Mouse (Mus musculus) cerebellum, adult 8-10 months (tissue): ENCODE results near the gene Ccdc142.

Source experiments
- DNase-seq: peaks from one replicate; pipeline ENCODE4 v3.0.0; 2022

The Ccdc142 gene

DNA sequence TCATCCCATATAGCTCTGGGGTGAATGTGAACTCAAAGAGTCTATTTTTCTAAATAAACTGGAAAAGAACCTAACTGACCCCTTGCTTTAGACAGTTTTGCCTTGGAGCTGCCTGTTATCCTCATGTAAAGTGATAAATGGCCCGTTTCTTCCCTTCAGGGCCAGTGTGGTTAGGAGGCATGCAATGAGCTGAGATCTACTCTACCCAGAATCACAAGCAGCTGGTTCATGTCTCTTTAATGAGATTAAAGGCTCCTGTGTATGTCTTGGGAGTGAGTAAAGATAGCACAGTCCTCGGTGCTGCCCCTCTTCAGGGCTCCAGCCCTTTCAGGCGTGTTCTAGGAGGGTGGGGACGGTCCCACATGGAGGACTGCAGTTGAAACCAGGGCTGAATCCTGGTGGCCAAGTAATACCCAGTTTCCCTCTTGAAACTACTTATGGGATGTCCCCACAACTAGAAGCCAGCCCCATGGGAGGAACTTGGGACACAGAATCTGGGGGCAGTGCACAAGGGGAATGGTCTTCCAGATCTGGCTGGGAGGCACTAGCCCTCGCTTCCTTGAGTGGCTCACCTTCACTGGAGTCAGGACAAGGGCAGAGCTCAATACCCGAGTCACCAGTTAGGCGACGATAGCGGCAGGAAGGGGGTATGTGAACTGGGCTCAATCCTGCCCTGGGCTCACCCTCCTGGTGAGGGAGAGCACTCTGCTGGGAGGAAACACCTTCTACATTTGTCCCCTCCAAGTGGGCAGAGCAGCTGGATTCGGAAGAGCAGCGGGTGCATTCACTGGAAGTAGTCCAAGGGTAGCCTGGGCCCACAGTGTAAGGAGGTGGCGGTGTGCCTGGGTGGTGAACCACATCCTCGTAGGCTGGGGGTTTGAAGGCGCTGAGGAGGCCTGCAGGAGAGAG lies 17.7 kb downstream of the Ccdc142 start:
- DNase-seq, result no peak

DNA sequence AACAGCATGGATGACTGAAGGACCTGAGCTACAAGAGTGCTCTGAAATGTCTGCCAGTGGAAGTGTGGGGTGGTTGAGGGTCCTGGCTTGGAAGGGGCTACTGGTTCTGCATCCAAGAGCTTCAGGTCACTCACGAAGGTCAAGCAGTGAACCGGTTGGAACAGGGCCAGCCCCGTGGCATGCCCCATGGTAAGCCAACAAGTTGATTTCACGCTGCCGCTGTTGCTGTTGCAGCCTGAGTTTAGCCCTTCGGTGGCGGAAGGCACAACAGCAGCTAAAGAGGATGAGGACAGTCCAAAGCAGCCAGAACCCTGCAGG lies 18.3 kb downstream of the Ccdc142 start:
- peak; percentile 50 for DNase-seq

DNA sequence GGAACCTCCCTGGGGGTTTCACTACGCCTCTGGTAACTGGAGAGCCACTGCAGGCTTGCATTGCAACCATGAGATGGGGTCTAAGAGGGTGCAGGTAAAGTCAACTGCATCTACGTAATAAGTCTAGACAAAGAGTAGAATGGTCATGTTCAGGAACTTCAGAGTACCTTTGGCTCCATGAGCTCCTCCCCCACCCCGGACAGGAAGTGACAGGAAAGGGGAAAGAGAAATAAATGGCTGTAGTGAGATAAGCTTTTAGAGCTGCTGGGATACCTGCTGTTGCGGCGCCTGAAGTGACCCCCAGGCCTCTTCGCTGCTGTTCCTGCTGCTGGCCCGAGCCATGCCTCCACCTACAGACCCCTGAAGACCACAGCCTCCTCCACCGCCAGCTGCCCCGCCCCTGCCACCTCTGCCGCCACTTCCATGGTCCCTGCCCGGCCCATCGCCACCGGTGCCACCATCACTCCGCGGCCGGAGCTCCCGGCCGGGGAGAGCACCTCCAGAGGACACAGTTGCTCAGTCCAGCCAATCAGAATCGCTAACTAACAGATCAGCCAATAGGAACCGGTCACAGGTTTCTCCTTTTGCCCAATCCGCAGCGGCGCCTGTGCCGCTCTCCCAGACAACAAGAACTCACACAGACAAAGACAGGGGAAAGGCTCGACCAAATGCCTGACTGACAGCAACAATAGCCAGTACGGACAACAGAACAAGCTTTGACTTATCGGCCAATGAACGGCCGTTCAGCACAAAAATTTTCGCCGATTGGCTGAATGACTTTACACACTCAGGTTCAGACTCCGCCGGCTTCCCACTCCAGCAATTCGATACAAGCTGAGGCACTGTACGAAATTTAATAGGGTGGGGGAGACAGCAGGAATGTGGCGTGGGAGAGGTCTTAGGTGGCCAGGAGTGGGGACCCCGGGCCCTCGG lies 19.8 kb downstream of the Ccdc142 start, which contains the start of gene Wbp1:
Gene Wbp1 (minus strand): TSS at position 630 of the 933 bp plus-strand sequence.
- DNase-seq, result peak; percentile 93

GRCm38 (mm10) chr6:83121863-83122710 lies 20.7 kb downstream of the Ccdc142 start:
- peak; percentile 34 for DNase-seq

- no peak for DNase-seq
Measured at GRCm38 (mm10) chr6:83122961-83123360, 21.6 kb downstream of the Ccdc142 start.

DNA sequence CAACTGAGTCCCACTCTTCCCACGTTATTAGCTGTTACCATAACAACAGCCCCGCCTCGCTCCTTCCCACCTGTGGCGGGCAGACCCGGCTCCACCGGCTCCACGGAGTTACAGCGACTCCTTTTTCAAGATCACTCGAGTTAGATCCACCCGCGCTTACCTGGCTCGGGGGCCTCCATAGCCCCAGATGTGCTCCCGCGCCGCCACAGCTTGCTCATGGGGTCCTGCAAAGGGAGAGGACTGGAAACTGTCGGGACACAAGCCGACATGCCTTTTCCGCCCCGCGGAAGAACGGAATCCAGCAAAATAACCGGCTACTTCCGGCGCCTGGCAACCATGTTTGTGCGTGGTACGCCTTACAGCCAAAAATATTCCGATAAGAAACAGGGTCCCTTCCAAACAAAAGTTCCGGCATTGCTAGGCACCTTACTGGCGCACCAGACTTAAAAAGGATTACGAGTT lies 23.5 kb downstream of the Ccdc142 start:
- DNase-seq, result peak; percentile 87

GRCm38 (mm10) chr6:83125331-83125730 lies 23.9 kb downstream of the Ccdc142 start, which contains the start of gene Ino80b:
Ino80b (minus strand) TSS chr6:83125431.
- DNase-seq, result no peak

DNA sequence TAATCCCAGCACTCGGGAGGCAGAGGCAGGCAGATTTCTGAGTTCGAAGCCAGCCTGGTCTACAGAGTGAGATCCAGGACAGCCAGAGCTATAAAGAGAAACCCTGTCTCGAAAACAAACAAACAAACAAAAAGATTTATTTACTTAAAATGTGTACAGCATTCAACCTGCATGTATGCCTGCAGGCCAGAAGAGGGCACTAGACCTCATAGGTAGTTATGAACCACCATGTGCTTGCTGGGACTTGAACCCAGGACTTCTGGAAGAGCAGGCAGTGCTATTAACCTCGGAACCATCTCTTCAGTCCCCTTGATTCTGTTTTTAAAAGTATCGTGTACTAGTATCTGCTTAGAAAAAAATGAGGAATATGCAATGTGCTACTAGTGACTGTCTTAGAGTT lies 26.0 kb downstream of the Ccdc142 start:
- no peak for DNase-seq

- no peak for DNase-seq
Measured at GRCm38 (mm10) chr6:83131469-83132034, 30.2 kb downstream of the Ccdc142 start.

DNA sequence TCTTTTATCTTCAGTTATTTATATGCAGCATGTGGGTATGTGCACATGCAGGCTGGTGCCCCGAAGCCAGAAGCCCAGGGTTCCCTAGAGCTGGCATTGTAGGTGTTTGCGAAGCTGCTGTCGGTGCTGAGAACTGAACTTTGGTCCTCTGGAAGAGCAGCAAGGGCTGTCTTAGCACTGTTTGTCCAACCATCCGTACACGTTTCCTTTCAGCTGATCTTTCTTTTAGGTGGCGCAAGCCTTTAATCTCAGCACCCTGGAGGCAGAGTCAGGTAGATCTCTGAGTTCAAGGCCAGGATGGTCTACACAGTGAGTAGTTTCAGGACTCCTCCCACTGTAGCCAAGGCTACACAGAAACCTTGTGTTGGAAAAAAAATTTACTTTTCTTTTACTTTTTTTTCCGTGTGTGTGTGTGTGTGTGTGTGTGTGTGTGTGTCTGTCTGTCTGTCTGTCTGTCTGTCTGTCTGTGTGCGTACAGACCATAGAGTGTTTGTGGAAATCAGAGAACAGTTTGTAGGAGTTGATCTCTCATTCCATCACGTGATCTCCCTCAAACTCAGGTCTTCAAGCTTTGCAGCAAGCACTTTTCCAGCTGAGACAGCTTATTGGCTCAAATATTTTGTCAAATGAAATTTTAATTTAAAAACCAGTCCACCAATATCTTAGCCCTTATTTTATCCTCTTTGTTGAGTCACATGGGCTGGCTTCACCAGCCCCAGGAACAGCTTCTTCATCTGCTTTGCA lies 30.9 kb downstream of the Ccdc142 start:
- DNase-seq, result no peak

DNA sequence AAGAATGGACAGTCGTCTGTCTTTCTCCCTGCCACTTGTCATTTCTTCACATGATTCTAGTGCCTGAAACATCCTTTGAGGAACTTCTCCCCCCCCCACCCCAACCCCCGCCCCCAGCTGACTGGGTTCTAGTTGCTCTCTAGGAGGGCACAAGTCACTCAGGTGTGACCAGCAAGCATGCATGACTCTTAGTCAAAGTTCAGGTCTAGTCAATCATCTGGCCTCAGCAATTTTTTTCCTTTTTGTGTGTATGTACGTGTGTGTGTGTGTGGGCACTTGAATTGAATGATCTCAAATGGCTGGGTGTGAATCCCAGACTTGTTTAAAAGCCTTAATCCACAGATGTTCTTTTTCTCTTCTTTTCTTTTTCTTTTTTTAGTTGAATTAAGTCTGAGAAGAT lies 32.8 kb downstream of the Ccdc142 start:
- no peak for DNase-seq

- DNase-seq, result no peak
Measured at GRCm38 (mm10) chr6:83134951-83135513, 33.6 kb downstream of the Ccdc142 start, which contains the start of gene Rtkn. Rtkn (plus strand) TSS chr6:83135463.

DNA sequence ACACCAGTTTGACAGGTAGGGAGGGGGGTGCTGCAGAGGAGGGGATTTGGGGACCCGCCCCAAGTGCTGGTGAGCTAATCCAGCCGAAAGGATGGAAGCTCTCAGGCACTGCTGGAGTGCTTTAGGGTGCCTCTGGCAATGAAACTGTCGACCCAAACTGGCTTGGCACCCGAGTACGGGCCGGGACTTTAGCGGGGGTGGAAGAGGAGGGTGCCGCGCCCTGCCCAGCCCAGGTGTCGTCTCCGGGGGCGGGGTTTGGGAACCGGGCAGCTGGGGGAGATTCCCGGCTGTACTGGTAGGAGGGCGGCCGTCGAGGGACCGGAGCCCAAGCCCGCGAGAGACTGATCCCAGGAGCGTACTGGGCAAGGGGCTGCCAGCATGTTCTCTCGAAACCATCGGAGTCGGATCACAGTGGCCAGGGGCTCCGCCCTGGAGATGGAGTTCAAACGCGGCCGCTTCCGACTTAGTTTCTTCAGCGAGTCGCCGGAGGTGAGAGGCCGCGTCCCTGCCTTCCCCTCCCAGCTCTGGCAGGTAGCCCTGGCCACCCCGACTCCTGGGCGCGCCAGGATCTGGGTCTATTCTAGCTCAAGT lies 34.3 kb downstream of the Ccdc142 start:
- no peak for DNase-seq

DNA sequence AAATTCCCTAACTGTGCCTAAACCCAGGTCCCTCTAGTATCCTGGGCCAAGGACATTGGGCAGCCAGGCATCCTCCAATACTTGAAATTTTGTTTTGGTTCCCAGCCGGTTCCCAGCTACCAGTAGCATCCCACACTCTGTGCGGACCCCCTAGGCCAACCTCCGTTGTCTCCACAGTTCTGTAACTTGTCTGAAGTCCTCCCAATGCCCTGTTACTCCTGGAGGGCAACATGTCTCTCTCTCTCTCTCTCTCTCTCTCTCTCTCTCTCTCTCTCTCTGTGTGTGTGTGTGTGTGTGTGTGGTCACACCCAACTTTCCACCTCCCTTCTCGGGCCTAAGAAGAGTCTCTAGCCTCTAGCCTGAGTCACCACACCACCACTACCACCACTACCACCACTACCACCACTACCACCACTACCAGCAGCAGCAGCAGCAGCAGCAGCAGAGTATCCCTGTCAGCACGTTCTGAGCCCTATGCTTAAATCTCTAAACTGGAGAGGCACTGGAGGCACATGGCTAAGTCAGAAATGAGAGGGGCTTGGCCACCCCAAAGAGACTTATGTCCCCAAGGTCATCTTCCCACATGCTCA lies 35.0 kb downstream of the Ccdc142 start:
- DNase-seq, result no peak

DNA sequence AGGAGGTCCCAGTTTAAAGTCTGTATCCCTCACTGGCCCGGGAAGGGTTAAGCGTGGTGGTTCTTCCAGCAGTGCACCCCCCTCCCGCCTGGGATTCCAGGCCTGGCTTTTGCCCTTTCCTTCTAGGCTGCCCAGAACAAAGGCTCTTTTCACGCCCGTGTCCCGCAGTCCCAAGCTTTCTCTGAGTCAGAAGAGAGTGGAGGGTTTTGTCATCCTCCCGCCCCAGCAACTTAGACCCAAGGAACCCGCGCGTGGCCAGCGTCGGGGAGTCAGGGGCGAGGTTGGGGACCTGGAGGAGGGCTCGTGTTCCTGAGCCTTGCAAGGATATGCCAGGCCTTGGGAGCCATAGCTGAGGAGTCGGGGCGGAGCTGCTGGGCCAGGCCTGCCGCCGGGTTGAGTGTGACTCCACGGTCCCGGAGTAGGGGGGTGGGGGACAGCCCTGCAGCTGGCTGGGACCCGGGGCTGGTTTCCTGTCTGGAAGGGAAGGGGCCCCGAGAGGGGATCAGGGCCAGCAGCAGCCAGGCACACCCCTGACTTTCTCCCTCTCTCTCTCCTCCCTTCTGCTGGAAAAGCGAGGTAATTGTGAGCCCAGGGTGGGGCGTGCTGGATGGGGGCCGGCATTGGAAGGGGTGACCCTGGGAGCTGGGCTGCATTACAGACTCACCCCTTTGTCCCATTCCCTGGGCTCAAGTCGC lies 35.6 kb downstream of the Ccdc142 start:
- no peak for DNase-seq

- DNase-seq, result no peak
Measured at GRCm38 (mm10) chr6:83137576-83137950, 36.2 kb downstream of the Ccdc142 start.

- no peak for DNase-seq
Measured at GRCm38 (mm10) chr6:83138056-83138455, 36.7 kb downstream of the Ccdc142 start.

DNA sequence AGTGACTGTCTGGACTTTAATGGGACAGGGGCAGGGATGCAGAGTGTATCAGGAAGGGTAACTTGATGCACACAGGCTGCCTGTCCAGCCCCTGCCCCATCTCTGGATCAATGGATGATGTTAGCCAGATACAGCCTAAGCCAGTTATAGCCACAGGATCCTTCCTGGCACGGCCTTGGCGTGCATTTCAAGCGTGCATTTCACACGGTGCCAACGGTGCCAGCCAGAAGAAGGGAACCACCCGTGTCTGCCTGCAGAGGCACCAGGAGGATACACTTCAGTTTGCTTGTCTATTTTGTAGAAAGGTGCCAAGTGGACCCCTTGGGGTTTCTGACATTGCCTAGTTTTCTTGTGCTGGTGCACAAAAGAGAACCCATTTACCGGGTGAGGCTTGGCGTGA lies 38.6 kb downstream of the Ccdc142 start:
- no peak for DNase-seq

DNA sequence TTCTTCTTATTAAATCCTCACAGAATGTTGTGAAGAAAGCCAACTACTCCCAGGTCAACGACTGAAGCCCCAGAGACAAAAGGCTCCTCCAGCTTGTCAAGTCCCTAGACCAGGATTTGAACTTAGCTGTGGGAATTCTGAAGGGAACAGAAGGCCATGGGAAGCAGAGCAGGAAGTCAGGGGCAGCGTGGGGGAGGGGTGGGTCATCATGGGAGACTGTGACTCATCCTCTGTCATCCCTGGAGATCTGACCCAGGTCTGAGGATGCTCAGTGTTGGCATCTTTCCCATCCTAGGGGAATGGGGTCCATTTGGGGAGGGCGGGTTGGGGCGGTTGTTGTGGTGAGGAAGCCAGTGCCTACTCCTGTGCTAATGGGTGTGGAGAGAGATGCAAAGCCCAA lies 40.2 kb downstream of the Ccdc142 start:
- no peak for DNase-seq
